Mouse (Mus musculus) lung, postnatal 0 days (tissue): Measurements from ENCODE around the gene Slc7a15.

ENCODE experiments used
- CTCF ChIP-seq: IDR thresholded peaks from 2 replicates; pipeline ENCODE4 v1.5.1; 2016; ENCODE audit warnings: antibody characterized with exemption, mild to moderate bottlenecking
- EP300 ChIP-seq: IDR thresholded peaks from 2 replicates; pipeline ENCODE4 v1.6.1; 2016; ENCODE audit warnings: antibody characterized with exemption, mild to moderate bottlenecking, control low read depth

GRCm38 (mm10) chr12:8504131-8504530 is 94.7 kb downstream of the Slc7a15 start:
- TF ChIP-seq EP300 (no peak), CTCF (no peak)
